Mouse (Mus musculus) cerebellum, adult 11 months (tissue): ENCODE measurements around the gene Ppfia4.

Experiments used
- DNase-seq: peaks from one replicate; pipeline ENCODE4 v3.0.0; 2022

Gene Ppfia4

DNA sequence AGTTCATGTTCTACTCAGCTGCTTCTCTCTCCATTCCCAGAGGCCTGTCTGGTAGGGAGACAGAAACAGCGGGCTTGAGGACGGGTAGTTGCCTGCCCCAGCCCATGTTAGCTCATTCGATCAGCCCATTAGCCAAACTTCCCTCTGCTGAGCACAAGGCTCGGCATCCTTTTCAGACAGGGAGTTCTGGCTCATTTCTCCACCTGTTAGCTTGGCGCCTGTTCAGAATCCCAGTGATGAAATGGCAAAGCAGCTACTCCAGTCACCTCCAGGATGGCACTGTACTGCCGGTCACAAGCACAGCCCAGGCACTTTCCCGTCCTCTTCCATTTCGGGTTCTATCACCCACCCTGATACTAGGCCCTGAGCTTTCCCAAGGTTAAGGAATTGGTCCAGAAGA, 35.5 kb downstream of the Ppfia4 start:
- DNase-seq, result peak; percentile 90

- DNase-seq, result no peak
Observed at GRCm38 (mm10) chr1:134293738-134294604, 38.8 kb downstream of the Ppfia4 start.

GRCm38 (mm10) chr1:134293276-134293675, 39.5 kb downstream of the Ppfia4 start:
- DNase-seq, result no peak

DNA sequence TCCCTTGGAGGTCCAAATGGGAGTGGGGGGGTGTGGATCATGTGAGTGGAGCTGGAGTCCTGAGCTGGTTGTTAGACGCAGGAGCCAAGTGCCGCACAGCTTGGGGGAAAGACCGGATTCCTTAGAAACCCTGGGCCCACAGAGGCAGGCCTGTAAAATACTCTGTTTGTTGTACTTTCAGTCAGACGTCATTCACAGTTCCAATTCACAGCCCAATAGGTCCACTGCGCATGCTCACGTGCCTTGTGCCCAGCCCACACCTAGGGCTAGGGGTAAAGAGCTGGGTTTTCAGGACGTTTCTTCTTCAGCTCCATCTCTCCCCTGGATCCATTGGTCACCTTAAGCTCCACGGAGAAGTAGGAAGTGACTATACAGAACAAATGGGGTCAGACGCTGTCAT, 40.1 kb downstream of the Ppfia4 start:
- DNase-seq, result no peak

DNA sequence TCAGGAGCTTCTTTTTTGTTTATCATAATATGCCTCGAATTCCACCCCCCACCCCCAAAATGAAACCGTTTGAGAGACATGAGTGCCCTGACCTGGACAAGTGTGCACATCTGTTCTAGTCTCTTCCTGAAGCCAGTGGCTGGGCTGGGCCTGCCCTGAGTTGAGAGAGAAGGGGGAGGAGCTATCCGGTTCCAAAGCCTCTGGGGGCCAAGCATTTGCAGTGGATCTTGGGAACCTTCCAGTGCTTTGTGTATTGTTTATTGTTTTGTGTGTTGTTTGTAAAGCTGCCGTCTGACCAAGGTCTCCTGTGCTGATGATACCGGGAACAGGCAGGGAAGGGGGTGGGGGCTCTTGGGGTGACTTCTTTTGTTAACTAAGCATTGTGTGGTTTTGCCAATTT, 40.7 kb downstream of the Ppfia4 start:
- DNase-seq, result no peak

- DNase-seq, result no peak
Observed at GRCm38 (mm10) chr1:134291555-134291954, 41.2 kb downstream of the Ppfia4 start.

- peak; percentile 60 for DNase-seq
Observed at GRCm38 (mm10) chr1:134290909-134291308, 41.8 kb downstream of the Ppfia4 start.

DNA sequence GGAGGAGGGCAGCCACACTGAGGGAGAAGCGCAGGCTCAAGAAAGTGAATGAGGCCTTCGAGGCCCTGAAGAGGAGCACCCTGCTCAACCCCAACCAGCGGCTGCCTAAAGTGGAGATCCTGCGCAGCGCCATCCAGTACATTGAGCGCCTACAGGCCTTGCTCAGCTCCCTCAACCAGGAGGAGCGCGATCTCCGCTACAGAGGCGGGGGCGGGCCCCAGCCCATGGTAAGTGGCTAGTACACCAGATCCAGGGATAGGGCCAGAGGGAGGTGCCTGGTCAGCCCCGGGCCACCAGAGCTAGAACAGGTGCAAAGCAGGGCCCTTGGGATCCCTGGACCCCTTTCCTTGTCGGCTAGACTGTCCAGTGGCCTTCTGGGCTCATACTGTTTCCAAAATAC, 42.4 kb downstream of the Ppfia4 start:
- no peak for DNase-seq

DNA sequence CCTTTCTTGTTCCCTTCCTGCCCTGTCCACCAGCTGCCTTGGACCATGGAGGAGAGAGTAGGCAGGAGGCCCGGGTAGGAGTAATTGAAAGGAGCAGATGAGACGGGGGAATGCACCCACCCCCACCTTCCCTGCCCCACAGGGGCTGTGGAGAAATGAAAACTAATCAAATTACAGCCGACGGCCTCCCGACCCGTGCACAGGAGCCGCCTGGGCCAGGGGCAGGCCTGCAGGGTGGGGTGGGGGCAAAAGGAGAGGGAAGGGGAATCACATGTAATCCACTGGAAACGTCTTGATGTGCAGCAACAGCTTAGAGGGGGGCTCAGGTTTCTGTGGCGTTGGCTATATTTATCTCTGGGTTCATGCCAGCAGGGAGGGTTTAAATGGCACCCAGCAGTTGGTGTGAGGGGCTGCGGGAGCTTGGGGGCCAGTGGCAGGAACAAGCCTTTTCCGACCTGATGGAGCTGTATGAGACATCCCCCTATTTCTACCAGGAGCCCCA, 43.1 kb downstream of the Ppfia4 start, which contains the start of gene Myog:
Gene Myog (plus strand): TSS at position 392 of the 502 bp plus-strand sequence.
- DNase-seq, result no peak

DNA sequence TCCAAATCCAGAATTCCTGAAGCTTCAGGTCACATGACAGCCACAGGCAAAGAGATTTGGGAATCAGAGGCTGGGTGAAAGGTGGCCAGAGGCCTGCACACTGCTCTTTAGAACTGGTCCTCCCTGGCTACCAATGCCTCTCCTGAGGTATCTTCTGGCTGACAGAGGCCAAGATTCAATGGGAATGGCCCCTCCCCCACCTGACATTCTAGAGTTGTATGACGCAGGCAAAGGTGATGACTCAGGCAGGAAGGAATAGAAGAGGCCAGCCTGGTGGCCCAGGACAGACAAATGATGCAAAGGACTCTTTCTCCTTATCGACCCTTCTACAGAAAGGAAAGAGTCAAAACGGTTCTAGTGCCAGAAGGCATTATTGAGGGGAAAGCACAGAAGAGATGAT, 44.5 kb downstream of the Ppfia4 start:
- DNase-seq, result no peak

DNA sequence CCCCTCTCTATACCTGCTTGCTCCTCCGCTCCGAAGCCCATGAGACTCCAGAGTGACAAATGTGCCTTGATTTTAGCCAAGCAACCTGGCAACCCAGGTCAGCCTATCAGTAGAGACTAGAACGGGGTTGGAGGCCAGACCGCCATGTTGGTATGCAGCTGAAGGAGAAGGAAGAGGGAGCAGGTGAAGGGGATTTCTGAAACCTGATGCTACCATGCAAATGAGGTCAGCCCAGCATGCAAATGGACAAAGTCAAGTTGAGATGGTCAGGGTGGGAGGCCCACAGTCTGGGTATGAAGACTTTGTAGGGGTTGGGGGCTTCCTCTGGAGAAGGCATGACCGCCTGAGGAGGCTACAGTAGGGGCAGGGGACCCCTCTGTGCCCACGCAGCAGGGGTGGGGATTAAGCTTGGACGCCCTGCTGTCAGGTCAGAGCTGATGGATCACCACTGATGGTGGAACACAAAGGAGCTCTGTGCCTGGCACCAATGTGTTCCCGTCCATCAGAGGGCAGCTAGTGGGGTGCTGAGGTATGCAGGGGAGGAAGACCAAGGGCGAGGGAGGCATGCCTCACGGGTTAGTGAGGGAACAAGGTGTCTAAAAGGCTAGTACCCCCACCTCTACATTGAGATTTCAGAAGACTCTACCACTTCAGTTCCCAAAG, 47.1 kb downstream of the Ppfia4 start:
- no peak for DNase-seq

DNA sequence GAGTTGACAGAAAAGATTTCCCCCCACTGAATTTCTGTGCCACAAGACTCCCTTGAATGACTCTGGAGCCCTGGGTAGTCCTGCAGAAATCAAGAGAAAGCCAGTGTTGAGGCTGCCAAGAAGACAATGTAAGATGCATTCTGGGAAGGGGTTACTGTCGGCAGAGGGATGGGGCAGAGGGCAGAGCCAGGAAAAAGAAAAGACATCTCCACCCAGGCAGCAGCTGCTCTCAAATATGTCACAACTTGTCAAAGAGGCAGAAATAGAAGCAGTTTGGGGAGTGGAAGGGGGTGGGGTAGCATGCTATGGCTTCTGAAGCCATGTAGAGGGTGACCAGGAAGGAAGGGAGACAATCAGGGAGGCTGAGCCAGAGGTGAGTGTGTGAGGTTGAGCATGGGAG, 49.6 kb downstream of the Ppfia4 start:
- DNase-seq, result no peak

GRCm38 (mm10) chr1:134282342-134282741, 50.4 kb downstream of the Ppfia4 start:
- DNase-seq, result no peak

DNA sequence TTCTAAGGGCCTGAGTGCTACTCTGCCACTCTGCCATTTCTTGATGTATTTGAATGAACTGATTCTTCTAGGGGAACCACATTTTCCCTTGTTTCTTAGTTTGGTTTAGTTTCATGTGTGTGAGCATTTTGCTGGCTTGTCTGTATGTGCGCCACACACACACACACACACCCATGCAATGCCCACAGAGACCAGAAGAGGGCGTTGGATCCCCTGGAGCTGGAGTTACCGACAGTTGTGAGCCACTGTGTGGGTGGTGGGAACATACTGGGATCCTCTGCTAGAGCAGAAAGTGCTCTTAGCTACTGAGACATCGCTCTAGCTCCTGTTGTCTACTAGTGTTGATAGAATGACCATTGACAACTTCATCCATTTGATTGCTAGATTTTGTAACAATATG, 51.2 kb downstream of the Ppfia4 start:
- DNase-seq, result no peak

GRCm38 (mm10) chr1:134280174-134280573, 52.6 kb downstream of the Ppfia4 start:
- no peak for DNase-seq

- DNase-seq, result no peak
Observed at GRCm38 (mm10) chr1:134276823-134277222, 55.9 kb downstream of the Ppfia4 start.

- DNase-seq, result peak; percentile 78
Observed at GRCm38 (mm10) chr1:134275616-134276464, 56.9 kb downstream of the Ppfia4 start.

GRCm38 (mm10) chr1:134274483-134274920, 58.2 kb downstream of the Ppfia4 start:
- DNase-seq, result peak; percentile 86

GRCm38 (mm10) chr1:134273493-134274395, 59.0 kb downstream of the Ppfia4 start:
- peak; percentile 70 for DNase-seq

- DNase-seq, result no peak
Observed at GRCm38 (mm10) chr1:134272754-134273250, 59.9 kb downstream of the Ppfia4 start.

GRCm38 (mm10) chr1:134270026-134270425, 62.7 kb downstream of the Ppfia4 start:
- DNase-seq, result no peak

- DNase-seq, result no peak
Observed at GRCm38 (mm10) chr1:134265797-134266196, 66.9 kb downstream of the Ppfia4 start.
